Mouse (Mus musculus) liver, postnatal 0 days (tissue): ENCODE measurements around the gene 1110008L16Rik.

ENCODE experiments used
- CTCF ChIP-seq: sonication (generic); IDR thresholded peaks from 2 replicates; pipeline ENCODE4 v1.5.1; 2016; ENCODE audit warnings: antibody characterized with exemption, low read depth
- EP300 ChIP-seq: IDR thresholded peaks from 2 replicates; pipeline ENCODE4 v1.6.1; 2016; ENCODE audit warnings: antibody characterized with exemption, low read depth, mild to moderate bottlenecking

DNA sequence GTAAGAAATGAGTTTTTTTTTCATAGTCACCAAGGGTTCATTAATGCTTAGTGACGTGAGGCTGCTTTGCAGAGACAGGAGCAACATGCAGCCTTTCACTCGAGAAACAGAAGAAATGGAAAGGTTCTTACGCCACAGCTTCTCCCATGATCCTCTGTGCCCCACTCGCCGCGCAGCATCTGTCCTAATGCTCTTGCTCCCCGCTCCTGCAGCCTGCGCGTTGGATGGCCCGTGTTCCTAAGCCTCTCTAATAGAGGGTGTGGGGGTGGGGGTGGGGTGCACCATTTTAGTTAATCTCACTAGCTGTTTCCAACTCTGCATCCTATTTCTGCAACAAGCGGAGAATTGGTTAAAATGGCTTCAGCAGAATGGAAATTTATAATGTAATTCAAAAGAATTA lies 44.6 kb downstream of the 1110008L16Rik start:
- TF ChIP-seq CTCF: no peak
- no peak for TF ChIP-seq EP300
